Comparison of ENCODE assay signal across 9 mouse cellular contexts in the genomic region with DNA sequence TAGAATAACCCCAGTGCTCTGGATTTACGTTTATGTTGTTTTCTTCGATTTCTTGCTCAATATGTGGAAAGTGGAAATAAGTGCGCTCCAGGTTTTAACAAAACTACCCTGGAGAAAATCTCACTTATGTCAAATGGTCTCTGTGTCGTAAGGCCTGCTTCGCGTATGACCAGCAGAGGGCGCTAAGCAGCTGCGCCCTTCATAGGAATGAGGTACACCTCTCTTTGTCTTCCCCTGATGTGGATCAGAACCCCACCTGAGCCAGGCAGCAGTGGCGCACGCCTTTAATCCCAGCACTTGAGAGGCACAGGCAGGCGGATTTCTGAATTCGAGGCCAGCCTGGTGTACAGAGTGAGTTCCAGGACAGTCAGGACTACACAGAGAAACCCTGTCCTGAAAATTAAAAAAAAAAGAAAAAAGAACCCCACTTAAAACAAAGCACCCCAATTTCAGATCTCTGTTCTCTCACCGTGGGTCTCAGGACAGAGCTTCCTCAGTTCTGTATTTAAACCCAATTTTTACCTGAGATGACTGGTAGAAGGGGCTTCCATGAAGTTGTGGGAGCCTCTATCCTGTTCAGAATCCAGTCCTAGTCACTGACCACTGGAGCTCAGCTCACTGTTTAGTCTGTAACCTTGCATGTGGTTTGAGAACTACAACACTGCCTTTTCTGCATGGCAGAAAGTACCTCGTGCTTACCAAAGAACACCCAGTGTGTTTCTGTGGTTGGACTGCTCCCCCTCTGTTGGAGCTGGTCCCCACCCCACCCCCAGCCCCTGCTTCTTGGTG. TPM values are rescaled to one million over a fixed set of nuclear protein-coding genes. Genes with fewer than 3 reads are reported as not detected.
A peak's percentile ranks its signal among the peaks of the same experiment; 100 is the strongest.
DNase-seq lines count a peak whose midpoint lies in the region; ATAC-seq and TF ChIP-seq lines count a peak whose summit lies in the region.
"Had no signal": no experiment of that assay in that cellular context is flagged by ENCODE, and none has a peak within 500 bp of the region (broad histone marks: within the 10 kb centered on the region; RNA-seq: fewer than 3 reads in every experiment).

No protein-coding gene starts in this region.

- no peak overlapping the region for H3K9ac ChIP-seq in kidney, embryonic 15.5 days
- no peak overlapping the region for H3K9ac ChIP-seq in lung, embryonic 14.5 days

- DNase-seq in 3T3-L1 (ENCODE audit: low read depth, low spot score) (peak; percentile 78), ES-CJ7 (ENCODE audit: low read depth, low spot score) (peak; percentile 75)
- DNase-seq in cerebellum, postnatal 25 days: peak; percentile 9 to 55
- DNase-seq in gastrocnemius, postnatal 14 days: peak; percentile 17
- peak; percentile 86 for DNase-seq in lung, embryonic 14.5 days
- peak; percentile 85 for DNase-seq in retina, embryonic 14.5 days (ENCODE audit: low spot score)

- H3K27me3 ChIP-seq in kidney, embryonic 15.5 days: no peaks in the 10 kb centered on the region
- no peaks in the 10 kb centered on the region for H3K27me3 ChIP-seq in lung, embryonic 14.5 days (ENCODE audit: insufficient read depth, low read length)

- ATAC-seq in kidney, embryonic 15.5 days (replicated peaks; ENCODE audit: low FRiP score): peak; percentile 67; the same call in 1 of the 2 replicates
- ATAC-seq in lung, embryonic 14.5 days (ENCODE audit: insufficient read depth): peak; percentile 66; the same call in 1 of the 2 replicates
- ATAC-seq in monocyte, adult 5-6 weeks (replicated peaks; ENCODE audit: insufficient number of reproducible peaks, low FRiP score, low TSS enrichment, poor library complexity, severe bottlenecking): no peak

- intact Hi-C loops in gastrocnemius, postnatal 14 days (cut with DNase I; ENCODE audit: low total_unique reads): no loop called here

- peak; percentile 95 for TF ChIP-seq CTCF in lung, embryonic 14.5 days (IDR thresholded peaks at IDR 0.05; ENCODE audit: low read depth)

- peak overlapping the region; percentile 45 for H3K4me2 ChIP-seq in kidney, embryonic 15.5 days
- no peak overlapping the region for H3K4me2 ChIP-seq in lung, embryonic 14.5 days

- 25% methylated on average over 14 of the region's 14 CpGs for WGBS in kidney, embryonic 15.5 days
- 18% methylated on average over 14 of the region's 14 CpGs for WGBS in lung, embryonic 14.5 days

- H3K4me3 ChIP-seq in kidney, embryonic 15.5 days (replicated peaks): no peak overlapping the region
- no peak overlapping the region for H3K4me3 ChIP-seq in lung, embryonic 14.5 days (ENCODE audit: low read depth, low read length)

- H3K27ac ChIP-seq in kidney, embryonic 15.5 days: no peak overlapping the region
- no peak overlapping the region for H3K27ac ChIP-seq in lung, embryonic 14.5 days (ENCODE audit: low read depth)

- H3K36me3 ChIP-seq in kidney, embryonic 15.5 days: no peaks in the 10 kb centered on the region
- no peaks in the 10 kb centered on the region for H3K36me3 ChIP-seq in lung, embryonic 14.5 days (ENCODE audit: insufficient read depth)

- no peaks in the 10 kb centered on the region for H3K4me1 ChIP-seq in kidney, embryonic 15.5 days
- no peaks in the 10 kb centered on the region for H3K4me1 ChIP-seq in lung, embryonic 14.5 days (ENCODE audit: insufficient read depth)

- no peaks in the 10 kb centered on the region for H3K9me3 ChIP-seq in kidney, embryonic 15.5 days (replicated peaks)
- no peaks in the 10 kb centered on the region for H3K9me3 ChIP-seq in lung, embryonic 14.5 days (ENCODE audit: low read depth, low read length)

RNA-seq across cellular contexts. Expression of a gene that starts 33.3 kb away (rescaled TPM):
- under 1 TPM; 0.18 TPM for total RNA-seq in gastrocnemius, postnatal 14 days (2021)
- polyA plus RNA-seq in kidney, embryonic 15.5 days (2015; fragmentation: Nextera tagmentation; extraction: Ambion mirVana): 0.14 and 0.23 TPM in 2 replicates
- polyA plus RNA-seq in lung, embryonic 14.5 days (2014; fragmentation: Nextera tagmentation; extraction: Ambion mirVana): not detected in 2 replicates
- 0.29 TPM in 1 of 3 replicates, not detected in the others for total RNA-seq in monocyte, adult 5-6 weeks (2017)

RNA-seq across cellular contexts. Expression of a gene that starts 47.6 kb away (rescaled TPM):
- total RNA-seq in gastrocnemius, postnatal 14 days (2021): not detected
- 0.22 and 0.23 TPM in 2 replicates for polyA plus RNA-seq in kidney, embryonic 15.5 days (2015; fragmentation: Nextera tagmentation; extraction: Ambion mirVana)
- not detected in 2 replicates for polyA plus RNA-seq in lung, embryonic 14.5 days (2014; fragmentation: Nextera tagmentation; extraction: Ambion mirVana)
- not detected in 3 replicates for total RNA-seq in monocyte, adult 5-6 weeks (2017)
- polyA plus RNA-seq: heart, embryonic 14.5 days had no signal

Comparison
In these comparisons a context has a peak if more than half of its experiments do, and no peak if none do; other contexts are left out.
1. DNase-seq: peak in every context shown above with its lines; median percentile 86 in lung, embryonic 14.5 days; 85 in retina, embryonic 14.5 days; 78 in 3T3-L1; 75 in ES-CJ7; 32 in cerebellum, postnatal 25 days; 17 in gastrocnemius, postnatal 14 days.